Mouse (Mus musculus): Measurements from ENCODE around the gene Pola1. TPM values are rescaled to one million over a fixed set of nuclear protein-coding genes. Genes with fewer than 3 reads are reported as not detected.
"Not testable (repeated sequence)": the region's sequence is repeated elsewhere in the genome, so short reads cannot be mapped to it uniquely, and the experiment has no call there.

The Pola1 gene
- polyA plus RNA-seq, 1 experiment from 2014 or later = 14.9 TPM

DNA sequence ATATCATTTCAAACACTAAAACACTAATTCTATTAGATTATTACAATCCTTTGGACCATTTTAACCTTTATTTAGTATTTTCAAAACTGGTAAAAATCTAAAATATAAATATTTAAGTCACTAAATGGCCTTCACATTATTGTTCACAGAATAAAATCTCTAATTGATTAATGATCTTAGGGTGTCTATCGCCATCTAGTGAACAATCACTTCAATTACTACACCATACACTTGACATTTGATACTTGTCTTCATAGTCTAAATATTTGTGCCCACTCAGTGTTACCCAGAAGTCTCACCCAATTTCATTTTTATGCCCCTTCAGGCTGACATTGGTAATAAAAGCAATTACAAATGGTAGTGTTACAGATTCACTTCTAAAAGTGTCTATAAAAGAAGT is 74.8 kb downstream of the Pola1 start:
- no peak overlapping the region for H3K27ac ChIP-seq (replicated peaks; ENCODE audit: low read depth, low read length)
- no peaks in the 10 kb centered on the region for H3K4me1 ChIP-seq (ENCODE audit: control insufficient read depth, insufficient read depth, low read length)
- 27% methylated on average over 1 of the region's 1 CpGs for WGBS
- ATAC-seq (ENCODE audit: low read depth) (no peak), DNase-seq (ENCODE audit: low spot score) (peak; percentile 6)
- H3K9ac ChIP-seq (ENCODE audit: low read depth, low read length) = no peak overlapping the region
- no peaks in the 10 kb centered on the region for H3K9me3 ChIP-seq (ENCODE audit: control insufficient read depth, low read length)
- no peak overlapping the region for H3K4me2 ChIP-seq (ENCODE audit: low read depth, low read length)
- H3K36me3 ChIP-seq (ENCODE audit: control insufficient read depth, insufficient read depth, low read length) = peaks cover 3% of the 10 kb centered on the region; the same call in 1 of the 2 replicates
- no peak overlapping the region for H3K4me3 ChIP-seq (ENCODE audit: low read depth, low read length)
- H3K27me3 ChIP-seq (replicated peaks; ENCODE audit: control insufficient read depth, insufficient read depth, low read length) = no peaks in the 10 kb centered on the region

DNA sequence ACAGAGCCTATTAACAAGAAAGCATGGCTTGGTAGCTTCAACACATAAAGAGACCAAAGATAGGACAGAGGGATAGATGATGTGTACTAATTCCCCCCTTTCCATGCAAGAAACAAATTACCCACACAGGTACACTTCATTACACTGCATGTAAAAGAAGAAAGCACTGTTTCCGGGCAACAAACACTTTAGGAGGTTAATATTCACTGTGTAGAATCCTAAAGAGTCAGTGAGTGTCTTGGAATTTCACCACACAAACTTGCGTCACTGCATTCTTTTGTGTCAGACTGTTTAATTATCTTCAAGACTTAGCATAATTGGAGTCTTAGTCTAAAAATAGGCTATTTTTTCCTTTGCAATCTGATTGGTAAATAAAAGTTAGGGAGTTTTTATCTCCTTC is 92.2 kb downstream of the Pola1 start:
- no peak for DNase-seq (ENCODE audit: low spot score)
- H3K4me2 ChIP-seq (ENCODE audit: low read depth, low read length) = no peak overlapping the region
- H3K4me3 ChIP-seq (ENCODE audit: low read depth, low read length) = no peak overlapping the region
- WGBS = 82% methylated on average over 2 of the region's 2 CpGs
- H3K9ac ChIP-seq (ENCODE audit: low read depth, low read length) = no peak overlapping the region
- H3K27me3 ChIP-seq (replicated peaks; ENCODE audit: control insufficient read depth, insufficient read depth, low read length) = no peaks in the 10 kb centered on the region
- H3K4me1 ChIP-seq (ENCODE audit: control insufficient read depth, insufficient read depth, low read length) = no peaks in the 10 kb centered on the region
- H3K36me3 ChIP-seq (ENCODE audit: control insufficient read depth, insufficient read depth, low read length) = no peaks in the 10 kb centered on the region
- H3K9me3 ChIP-seq (ENCODE audit: control insufficient read depth, low read length) = no peaks in the 10 kb centered on the region
- no peak for ATAC-seq (ENCODE audit: low read depth)
- H3K27ac ChIP-seq (replicated peaks; ENCODE audit: low read depth, low read length) = no peak overlapping the region

DNA sequence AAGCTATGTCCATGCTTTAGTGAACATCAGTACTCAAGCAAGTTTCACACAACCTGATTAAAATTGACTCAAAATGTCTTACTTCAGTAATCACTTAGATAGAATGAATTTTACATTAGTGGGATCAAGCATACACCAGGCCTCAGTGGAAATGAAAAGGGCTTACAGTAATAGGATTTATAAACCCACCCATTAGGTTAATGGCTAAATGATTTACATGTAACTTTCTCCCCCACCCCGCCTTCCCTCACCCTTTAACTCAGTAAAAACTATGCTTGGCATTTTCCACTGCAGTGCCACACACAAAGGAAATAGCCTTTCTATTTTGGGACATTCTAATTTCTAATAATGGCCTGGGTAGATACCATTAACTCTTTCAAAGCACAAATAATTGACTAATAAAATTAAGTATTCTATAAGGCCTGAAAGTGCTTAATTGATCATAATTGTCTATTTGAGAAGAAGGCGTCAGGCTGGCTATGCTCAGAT is 129.0 kb downstream of the Pola1 start:
- H3K4me1 ChIP-seq (ENCODE audit: control insufficient read depth, insufficient read depth, low read length) = no peaks in the 10 kb centered on the region

DNA sequence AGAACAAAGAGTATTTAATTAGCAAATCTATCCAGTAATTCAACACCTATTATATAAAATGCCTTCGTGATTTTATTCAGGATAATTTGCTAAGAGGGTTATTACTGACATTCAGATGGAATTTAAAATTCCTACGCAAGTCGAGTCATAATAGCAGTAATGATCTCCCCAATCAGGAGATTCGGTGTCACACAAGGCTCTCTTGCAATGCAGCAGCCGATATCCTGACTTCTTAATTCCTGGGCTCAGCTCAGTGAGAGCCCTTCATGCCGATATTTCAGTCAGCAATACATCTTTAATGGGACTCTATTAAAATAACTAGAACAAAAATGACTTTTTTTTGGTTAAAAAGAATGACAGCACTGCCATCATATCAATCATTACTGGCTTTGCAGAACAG is 134.4 kb downstream of the Pola1 start:
- no peak overlapping the region for H3K4me2 ChIP-seq (ENCODE audit: low read depth, low read length)
- H3K4me1 ChIP-seq (ENCODE audit: control insufficient read depth, insufficient read depth, low read length) = no peaks in the 10 kb centered on the region
- no peak for DNase-seq (ENCODE audit: low spot score)

More for the DNA sequence above, 129.0 kb downstream of the Pola1 start:
- H3K36me3 ChIP-seq (ENCODE audit: control insufficient read depth, insufficient read depth, low read length) = no peaks in the 10 kb centered on the region
- H3K9ac ChIP-seq (ENCODE audit: low read depth, low read length) = no peak overlapping the region
- no peak overlapping the region for H3K27ac ChIP-seq (replicated peaks; ENCODE audit: low read depth, low read length)
- no peaks in the 10 kb centered on the region for H3K27me3 ChIP-seq (replicated peaks; ENCODE audit: control insufficient read depth, insufficient read depth, low read length)
- no peaks in the 10 kb centered on the region for H3K9me3 ChIP-seq (ENCODE audit: control insufficient read depth, low read length)
- no peak overlapping the region for H3K4me2 ChIP-seq (ENCODE audit: low read depth, low read length)
- WGBS = 75% methylated on average over 2 of the region's 2 CpGs
- no peak for DNase-seq (ENCODE audit: low spot score)
- no peak overlapping the region for H3K4me3 ChIP-seq (ENCODE audit: low read depth, low read length)
- no peak for ATAC-seq (ENCODE audit: low read depth)

DNA sequence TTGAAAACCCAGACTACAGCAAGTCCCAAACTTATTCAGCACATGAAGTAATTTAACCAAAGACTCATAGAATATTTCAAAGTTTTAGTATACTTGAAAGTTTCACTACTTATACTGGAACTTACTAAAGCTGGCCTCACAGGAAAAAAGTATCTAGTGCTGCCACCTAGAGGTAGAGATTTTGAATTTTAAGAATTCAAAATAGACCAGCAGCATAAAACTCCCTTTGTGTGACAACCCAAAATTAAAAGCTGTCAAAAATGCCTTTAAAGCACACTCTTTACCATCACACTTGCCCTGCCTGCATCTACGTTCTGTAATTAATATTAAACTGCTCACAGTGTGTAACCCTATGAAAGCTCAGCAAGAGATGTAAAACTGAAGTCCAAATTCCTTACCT is 166.2 kb downstream of the Pola1 start:
- H3K27ac ChIP-seq (replicated peaks; ENCODE audit: low read depth, low read length) = no peak overlapping the region
- ATAC-seq (ENCODE audit: low read depth) (no peak), DNase-seq (ENCODE audit: low spot score) (peak; percentile 13)
- no peaks in the 10 kb centered on the region for H3K4me1 ChIP-seq (ENCODE audit: control insufficient read depth, insufficient read depth, low read length)
- 37% methylated on average over 1 of the region's 1 CpGs for WGBS
- no peaks in the 10 kb centered on the region for H3K9me3 ChIP-seq (ENCODE audit: control insufficient read depth, low read length)
- no peaks in the 10 kb centered on the region for H3K36me3 ChIP-seq (ENCODE audit: control insufficient read depth, insufficient read depth, low read length)
- H3K4me2 ChIP-seq (ENCODE audit: low read depth, low read length) = no peak overlapping the region
- H3K4me3 ChIP-seq (ENCODE audit: low read depth, low read length) = no peak overlapping the region
- H3K9ac ChIP-seq (ENCODE audit: low read depth, low read length) = no peak overlapping the region
- H3K27me3 ChIP-seq (replicated peaks; ENCODE audit: control insufficient read depth, insufficient read depth, low read length) = no peaks in the 10 kb centered on the region

More for the DNA sequence above, 134.4 kb downstream of the Pola1 start:
- Histone ChIP-seq H3K27me3 (replicated peaks; ENCODE audit: control insufficient read depth, insufficient read depth, low read length) (no peaks in the 10 kb centered on the region), H3K4me3 (ENCODE audit: low read depth, low read length) (no peak overlapping the region), H3K9ac (ENCODE audit: low read depth, low read length) (no peak overlapping the region), H3K36me3 (ENCODE audit: control insufficient read depth, insufficient read depth, low read length) (no peaks in the 10 kb centered on the region), H3K27ac (replicated peaks; ENCODE audit: low read depth, low read length) (no peak overlapping the region), H3K9me3 (ENCODE audit: control insufficient read depth, low read length) (no peaks in the 10 kb centered on the region)
- no peak for ATAC-seq (ENCODE audit: low read depth)
- WGBS = 71% methylated on average over 6 of the region's 6 CpGs

DNA sequence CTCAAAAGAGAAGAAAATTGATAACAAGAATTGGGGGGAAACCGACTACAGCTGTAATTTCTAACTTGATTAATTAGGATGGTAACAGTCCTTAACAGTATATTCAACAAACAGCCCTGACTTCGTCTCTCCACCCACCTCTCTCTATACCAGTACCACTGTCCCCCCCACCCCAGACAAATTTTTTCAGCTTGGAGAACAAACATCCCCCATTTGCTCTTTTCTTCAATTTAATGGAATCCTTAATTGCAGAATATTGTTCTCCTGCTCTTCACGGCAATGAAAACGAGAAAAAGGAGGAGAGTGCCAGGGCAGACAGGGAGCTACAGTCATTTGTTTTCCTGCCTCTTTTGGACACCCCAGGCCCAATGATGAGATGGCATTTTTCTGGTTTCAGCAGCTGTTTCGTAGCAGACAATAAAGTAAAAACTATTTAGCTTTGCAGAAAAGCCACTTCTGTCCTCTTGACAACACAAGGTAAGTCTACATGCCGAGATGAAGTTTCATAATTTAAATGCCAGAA is 202.2 kb downstream of the Pola1 start:
- Histone ChIP-seq H3K9me3 (ENCODE audit: control insufficient read depth, low read length) (no peaks in the 10 kb centered on the region), H3K27ac (replicated peaks; ENCODE audit: low read depth, low read length) (no peak overlapping the region), H3K36me3 (ENCODE audit: control insufficient read depth, insufficient read depth, low read length) (no peaks in the 10 kb centered on the region), H3K27me3 (replicated peaks; ENCODE audit: control insufficient read depth, insufficient read depth, low read length) (no peaks in the 10 kb centered on the region), H3K4me3 (ENCODE audit: low read depth, low read length) (no peak overlapping the region), H3K9ac (ENCODE audit: low read depth, low read length) (no peak overlapping the region), H3K4me2 (ENCODE audit: low read depth, low read length) (no peak overlapping the region), H3K4me1 (ENCODE audit: control insufficient read depth, insufficient read depth, low read length) (no peaks in the 10 kb centered on the region)
- DNase-seq (ENCODE audit: low spot score) (no peak), ATAC-seq (ENCODE audit: low read depth) (no peak)
- 77% methylated on average over 6 of the region's 6 CpGs for WGBS

DNA sequence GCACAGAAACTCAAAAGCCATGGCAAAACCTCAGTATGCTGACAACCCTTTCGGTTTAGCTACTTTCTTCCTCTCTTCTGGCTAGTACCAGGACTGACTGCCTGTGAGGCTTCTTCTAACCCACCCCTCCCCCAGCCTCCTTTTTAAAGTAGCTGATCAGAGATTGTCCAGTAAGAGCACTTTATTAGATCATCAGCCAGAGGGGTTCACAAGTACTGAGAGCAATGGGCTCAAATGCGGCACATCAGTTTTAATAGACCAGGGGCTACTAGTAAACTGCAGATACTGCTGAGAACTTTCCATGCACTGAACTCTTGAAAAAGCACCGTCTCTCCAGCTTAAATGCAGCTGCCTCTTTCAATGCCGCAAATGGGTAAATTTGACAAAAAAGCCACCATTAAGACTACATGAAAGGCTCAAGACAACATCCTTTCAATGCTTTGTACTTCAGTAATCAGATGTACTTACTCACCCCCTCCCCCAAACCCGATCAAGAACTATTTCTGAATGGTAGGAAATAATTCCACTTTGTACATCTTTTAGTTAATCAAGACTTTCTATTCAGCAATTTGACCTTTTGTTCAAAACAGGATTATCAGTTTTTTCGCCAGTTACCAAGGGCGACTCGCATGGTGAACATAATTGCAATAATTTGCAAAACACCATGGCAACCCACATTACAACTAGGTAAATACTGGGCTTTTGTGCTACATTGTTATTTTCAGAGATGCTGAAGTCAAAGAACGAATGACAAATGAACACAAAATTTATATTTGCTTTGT is 202.8 kb downstream of the Pola1 start:
- Histone ChIP-seq H3K9ac (ENCODE audit: low read depth, low read length) (no peak overlapping the region), H3K36me3 (ENCODE audit: control insufficient read depth, insufficient read depth, low read length) (no peaks in the 10 kb centered on the region), H3K9me3 (ENCODE audit: control insufficient read depth, low read length) (no peaks in the 10 kb centered on the region), H3K4me1 (ENCODE audit: control insufficient read depth, insufficient read depth, low read length) (no peaks in the 10 kb centered on the region), H3K27me3 (replicated peaks; ENCODE audit: control insufficient read depth, insufficient read depth, low read length) (no peaks in the 10 kb centered on the region), H3K27ac (replicated peaks; ENCODE audit: low read depth, low read length) (no peak overlapping the region), H3K4me2 (ENCODE audit: low read depth, low read length) (no peak overlapping the region), H3K4me3 (ENCODE audit: low read depth, low read length) (no peak overlapping the region)
- WGBS = 81% methylated on average over 9 of the region's 9 CpGs
- DNase-seq (ENCODE audit: low spot score) = no peak
- ATAC-seq (ENCODE audit: low read depth) = no peak

DNA sequence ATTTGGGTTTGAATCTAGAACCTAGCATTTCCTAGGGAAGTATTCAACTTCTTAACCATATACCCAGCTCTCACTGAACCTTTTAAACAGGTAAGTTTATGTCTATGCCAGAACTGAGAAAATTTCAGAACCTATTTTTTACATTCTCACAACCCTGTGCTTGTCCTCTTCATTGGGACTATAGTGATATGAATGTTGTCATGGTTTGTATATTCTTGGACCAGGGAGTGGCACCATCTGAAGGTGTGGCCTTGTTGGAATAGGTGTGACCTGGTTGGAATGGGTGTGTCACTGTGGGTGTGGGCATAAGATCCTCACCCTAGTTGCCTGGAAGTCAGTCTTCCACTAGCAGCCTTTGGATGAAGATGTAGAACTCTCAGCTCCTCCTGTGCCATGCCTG is 231.1 kb downstream of the Pola1 start:
- not testable (repeated sequence) for H3K4me1 ChIP-seq (ENCODE audit: control insufficient read depth, insufficient read depth, low read length); H3K9ac ChIP-seq (ENCODE audit: low read depth, low read length); H3K27ac ChIP-seq (replicated peaks; ENCODE audit: low read depth, low read length); DNase-seq (ENCODE audit: low spot score); H3K9me3 ChIP-seq (ENCODE audit: control insufficient read depth, low read length); H3K27me3 ChIP-seq (replicated peaks; ENCODE audit: control insufficient read depth, insufficient read depth, low read length); H3K4me3 ChIP-seq (ENCODE audit: low read depth, low read length); ATAC-seq (ENCODE audit: low read depth); H3K36me3 ChIP-seq (ENCODE audit: control insufficient read depth, insufficient read depth, low read length); H3K4me2 ChIP-seq (ENCODE audit: low read depth, low read length)

DNA sequence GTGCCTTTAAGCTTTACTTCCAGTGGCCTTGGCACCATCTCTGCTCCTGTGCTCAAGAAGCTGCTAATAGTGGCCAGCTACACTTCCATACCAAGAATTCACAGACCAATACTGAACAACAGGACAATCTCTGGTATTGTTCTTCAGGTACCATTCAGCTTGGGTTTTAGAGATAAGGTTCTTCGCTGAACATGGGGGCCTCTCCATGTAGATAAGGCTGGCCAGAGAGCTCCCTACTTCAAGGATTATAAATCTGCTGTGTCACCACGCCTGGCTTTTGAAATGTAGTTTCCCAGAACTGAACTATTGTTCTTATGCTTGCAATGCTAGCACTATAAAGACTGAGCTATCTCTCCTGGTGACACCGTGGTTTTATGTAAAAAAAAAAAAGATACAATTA is 234.9 kb downstream of the Pola1 start:
- DNase-seq (ENCODE audit: low spot score) (no peak), ATAC-seq (ENCODE audit: low read depth) (no peak)
- Histone ChIP-seq H3K9ac (ENCODE audit: low read depth, low read length) (no peak overlapping the region), H3K36me3 (ENCODE audit: control insufficient read depth, insufficient read depth, low read length) (no peaks in the 10 kb centered on the region), H3K4me1 (ENCODE audit: control insufficient read depth, insufficient read depth, low read length) (no peaks in the 10 kb centered on the region), H3K27ac (replicated peaks; ENCODE audit: low read depth, low read length) (no peak overlapping the region), H3K4me2 (ENCODE audit: low read depth, low read length) (no peak overlapping the region), H3K4me3 (ENCODE audit: low read depth, low read length) (no peak overlapping the region), H3K9me3 (ENCODE audit: control insufficient read depth, low read length) (no peaks in the 10 kb centered on the region), H3K27me3 (replicated peaks; ENCODE audit: control insufficient read depth, insufficient read depth, low read length) (no peaks in the 10 kb centered on the region; the same call in 1 of the 2 replicates)
- WGBS = 72% methylated on average over 3 of the region's 3 CpGs
